Mouse (Mus musculus) embryo, embryonic 10 days (tissue): Measurements from ENCODE around the gene Ces3a.
A peak's percentile ranks its signal among the peaks of the same experiment; 100 is the strongest.
"Not testable (repeated sequence)": the region's sequence is repeated elsewhere in the genome, so short reads cannot be mapped to it uniquely, and the experiment has no call there.

Experiments
- DNase-seq: peaks from one replicate; pipeline ENCODE4 v3.0.0-alpha.2; 2015; ENCODE audit warnings: low spot score

Gene Ces3a

GRCm38 (mm10) chr8:105048371-105048854, at the start of gene Ces3a:
TSS of gene Ces3a (plus strand) at chr8:105048601.
- no peak for DNase-seq

- DNase-seq: no peak
These were observed 49.2 kb upstream of the Ces3a start for GRCm38 (mm10) chr8:104999183-104999582.

- no peak for DNase-seq
These were observed 47.8 kb upstream of the Ces3a start, which contains the start of gene Ces2h for GRCm38 (mm10) chr8:105000586-105000985. TSS of gene Ces2h (plus strand) at chr8:105000853.

- DNase-seq: no peak
These were observed 38.4 kb upstream of the Ces3a start for GRCm38 (mm10) chr8:105010000-105010399.

- no peak for DNase-seq
These were observed 37.3 kb upstream of the Ces3a start for GRCm38 (mm10) chr8:105011136-105011535.

GRCm38 (mm10) chr8:105014391-105014790, 34.0 kb upstream of the Ces3a start:
- no peak for DNase-seq

- DNase-seq: no peak
These were observed 26.4 kb upstream of the Ces3a start for GRCm38 (mm10) chr8:105021954-105022353.

- no peak for DNase-seq
These were observed 25.3 kb upstream of the Ces3a start for GRCm38 (mm10) chr8:105023087-105023486.

- DNase-seq: peak; percentile 28
These were observed 23.4 kb upstream of the Ces3a start for GRCm38 (mm10) chr8:105025050-105025449.

GRCm38 (mm10) chr8:105043510-105043909, 4.9 kb upstream of the Ces3a start:
- no peak for DNase-seq

- DNase-seq: no peak
These were observed 2.5 kb upstream of the Ces3a start for GRCm38 (mm10) chr8:105045824-105046401.

- DNase-seq: no peak
These were observed 7.8 kb downstream of the Ces3a start for GRCm38 (mm10) chr8:105056211-105056610.

- DNase-seq: no peak
These were observed 11.7 kb downstream of the Ces3a start for GRCm38 (mm10) chr8:105060056-105060455.

- peak; percentile 80 for DNase-seq
These were observed 18.4 kb downstream of the Ces3a start for GRCm38 (mm10) chr8:105066761-105067160.

GRCm38 (mm10) chr8:105067905-105068304, 19.5 kb downstream of the Ces3a start:
- DNase-seq: not testable (repeated sequence)

GRCm38 (mm10) chr8:105068971-105069370, 20.6 kb downstream of the Ces3a start:
- DNase-seq: no peak

GRCm38 (mm10) chr8:105076601-105077000, 28.2 kb downstream of the Ces3a start:
- no peak for DNase-seq

- no peak for DNase-seq
These were observed 28.7 kb downstream of the Ces3a start for GRCm38 (mm10) chr8:105077071-105077470.

GRCm38 (mm10) chr8:105078591-105078990, 30.2 kb downstream of the Ces3a start:
- no peak for DNase-seq

- no peak for DNase-seq
These were observed 32.5 kb downstream of the Ces3a start for GRCm38 (mm10) chr8:105080814-105081336.

GRCm38 (mm10) chr8:105083449-105084050, 35.1 kb downstream of the Ces3a start, which contains the start of gene Ces3b:
TSS of gene Ces3b (plus strand) at chr8:105083753.
- DNase-seq: no peak

- not testable (repeated sequence) for DNase-seq
These were observed 39.8 kb downstream of the Ces3a start for GRCm38 (mm10) chr8:105088166-105088565.

- DNase-seq: no peak
These were observed 40.2 kb downstream of the Ces3a start for GRCm38 (mm10) chr8:105088581-105088980.
